Mouse (Mus musculus): ENCODE measurements around the gene Zmiz1. TPM values are rescaled to one million over a fixed set of nuclear protein-coding genes. Genes with fewer than 3 reads are reported as not detected.
A peak's percentile ranks its signal among the peaks of the same experiment; 100 is the strongest.

Zmiz1 gene
- total RNA-seq, 2 experiments from 2014 or later, result 89.1 to 116 TPM

GRCm38 (mm10) chr14:25454066-25454760 is 4.8 kb upstream of the Zmiz1 start:
- no peak for DNase-seq (ENCODE audit: low spot score in 2 of 2)

DNA sequence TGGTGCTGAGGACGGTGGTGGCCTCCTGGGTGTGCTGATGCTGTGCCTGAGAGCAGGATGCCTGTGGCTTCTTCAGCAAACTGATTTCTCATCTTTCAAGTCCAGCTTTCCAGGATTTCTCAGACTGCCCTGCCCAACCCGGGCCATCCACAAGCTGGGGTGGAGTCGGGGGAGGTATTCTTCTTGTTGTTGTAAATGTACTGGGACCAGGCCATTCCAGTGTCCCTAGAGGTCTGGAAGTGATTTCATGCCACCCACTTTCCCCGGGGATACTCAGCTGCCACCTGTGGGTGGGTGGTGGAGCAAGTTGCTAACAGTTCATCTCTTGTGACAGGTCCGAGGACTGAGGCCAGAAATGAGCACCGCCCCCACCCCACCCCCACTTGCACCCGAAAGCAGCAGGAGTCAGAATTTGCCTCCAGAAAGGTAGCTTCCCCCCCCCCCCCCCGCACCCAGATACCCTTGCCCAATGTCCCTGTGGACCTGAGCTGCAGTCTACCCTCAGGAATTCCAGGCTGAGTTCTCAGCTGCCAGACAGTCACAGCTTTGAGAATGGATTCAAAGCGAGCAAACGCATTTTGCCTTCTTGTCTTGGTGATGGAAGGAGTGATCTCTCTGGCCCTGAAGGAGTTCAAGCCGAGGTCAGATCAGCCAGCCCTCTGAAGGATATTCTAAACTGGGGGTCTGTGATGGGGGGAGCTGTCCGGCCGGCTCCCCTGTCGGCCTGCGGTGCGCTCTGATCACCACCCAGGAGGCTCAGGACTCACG is 2.1 kb upstream of the Zmiz1 start:
- DNase-seq (ENCODE audit: low spot score in 2 of 2), result no peak

DNA sequence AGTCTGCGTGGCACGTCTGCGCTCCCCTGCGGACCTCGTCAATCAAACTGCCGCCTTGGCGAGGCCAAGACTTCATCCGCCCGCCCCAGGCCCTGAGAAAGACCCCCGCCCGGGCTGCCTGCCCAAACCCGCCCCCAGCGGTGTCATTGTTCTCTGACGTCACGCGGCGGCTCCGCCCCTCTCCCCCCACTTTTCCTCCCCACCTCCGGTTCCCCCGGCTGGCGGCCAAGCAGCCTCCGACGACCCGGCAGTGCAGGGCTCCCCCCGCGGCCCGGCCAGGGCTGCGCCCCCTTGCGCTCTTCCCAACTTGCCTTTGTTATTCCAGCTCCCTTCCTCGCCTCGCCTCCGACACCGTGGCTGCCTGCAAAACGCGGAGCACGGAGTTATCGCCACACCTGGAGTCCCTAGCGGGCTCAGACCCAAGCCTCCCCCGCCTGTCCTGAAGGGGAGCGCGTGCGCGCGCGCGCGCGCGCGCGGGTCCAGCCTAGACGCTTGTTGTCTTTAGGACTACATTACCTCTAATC is 1.5 kb upstream of the Zmiz1 start:
- peak; percentile 93 to 97 for DNase-seq (ENCODE audit: low spot score in 2 of 2)

- peak in 1 of 2 experiments; percentile 55 for DNase-seq (ENCODE audit: low spot score in 2 of 2)
These were observed 622 bp upstream of the Zmiz1 start for GRCm38 (mm10) chr14:25458111-25459015.

DNA sequence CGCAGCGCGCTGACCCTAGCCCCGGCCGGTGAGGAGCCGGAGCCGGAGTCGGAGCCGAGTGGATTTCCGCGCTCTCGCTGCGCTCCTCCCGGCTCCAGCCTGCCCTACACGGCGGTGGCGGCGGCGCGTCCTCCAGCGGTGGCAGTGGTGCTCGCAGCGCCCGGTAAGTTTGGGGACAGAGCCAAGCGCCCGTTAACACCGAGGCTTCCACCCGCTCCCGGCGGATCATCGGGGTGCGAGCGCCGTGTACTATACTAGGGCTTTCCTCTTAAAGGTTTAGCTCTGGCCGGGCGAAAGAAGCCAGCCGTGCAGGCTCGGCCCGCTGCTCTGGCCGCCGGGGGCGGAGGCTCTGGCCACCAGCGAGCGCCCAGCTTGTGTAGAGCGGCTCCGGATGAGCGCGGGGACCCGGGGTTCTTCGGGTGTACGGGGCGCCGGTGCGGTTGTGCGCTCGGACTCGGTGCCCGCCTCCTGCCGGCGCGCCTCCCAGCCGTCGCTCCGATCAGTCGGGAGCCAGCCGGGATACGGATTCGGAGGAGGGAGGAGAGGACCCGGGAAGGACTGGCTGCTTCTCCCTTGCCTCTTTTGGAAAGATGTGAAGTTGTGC is 511 bp downstream of the Zmiz1 start:
- peak; percentile 64 to 74 for DNase-seq (ENCODE audit: low spot score in 2 of 2)

DNA sequence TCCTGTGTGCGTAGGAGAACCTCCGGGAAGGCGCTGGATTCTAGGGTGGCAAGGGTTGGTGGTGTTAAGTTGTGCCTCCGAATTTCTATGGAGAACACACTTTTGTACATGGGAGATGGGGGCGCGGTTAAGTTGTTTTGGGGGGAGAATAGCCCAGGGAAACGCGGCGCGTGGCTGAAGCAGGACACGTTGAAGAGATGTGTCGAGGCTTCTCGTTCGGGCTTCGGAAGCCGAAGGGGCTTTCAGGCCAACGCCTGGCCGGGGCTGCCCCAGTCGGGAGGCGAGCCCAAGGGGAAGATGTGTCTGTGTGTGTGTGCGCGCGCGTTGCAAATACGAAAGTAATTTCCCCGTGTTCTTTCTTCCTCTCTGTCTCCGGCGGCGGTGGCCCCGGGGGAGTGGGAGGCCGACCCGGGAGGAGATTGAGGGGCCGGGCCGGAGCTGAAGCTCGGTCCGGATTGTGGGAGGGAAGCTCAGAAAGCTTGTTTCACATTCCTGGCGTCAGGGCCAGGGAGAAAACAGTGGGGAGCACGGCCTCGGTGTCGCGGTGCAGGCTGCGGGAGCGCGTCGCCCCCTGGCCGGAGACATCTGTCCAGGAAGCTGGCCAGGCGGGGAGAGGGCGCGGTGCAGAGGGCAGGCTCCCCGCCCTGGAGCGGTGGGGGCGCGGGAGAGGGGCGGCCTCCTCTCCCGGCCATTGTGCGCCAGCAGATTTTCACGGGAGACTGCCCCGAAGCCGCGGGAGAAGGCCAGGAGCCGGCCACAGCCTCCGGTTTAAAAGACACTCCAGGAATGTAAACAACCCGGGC is 1.2 kb downstream of the Zmiz1 start:
- peak; percentile 66 to 72 for DNase-seq (ENCODE audit: low spot score in 2 of 2)

DNA sequence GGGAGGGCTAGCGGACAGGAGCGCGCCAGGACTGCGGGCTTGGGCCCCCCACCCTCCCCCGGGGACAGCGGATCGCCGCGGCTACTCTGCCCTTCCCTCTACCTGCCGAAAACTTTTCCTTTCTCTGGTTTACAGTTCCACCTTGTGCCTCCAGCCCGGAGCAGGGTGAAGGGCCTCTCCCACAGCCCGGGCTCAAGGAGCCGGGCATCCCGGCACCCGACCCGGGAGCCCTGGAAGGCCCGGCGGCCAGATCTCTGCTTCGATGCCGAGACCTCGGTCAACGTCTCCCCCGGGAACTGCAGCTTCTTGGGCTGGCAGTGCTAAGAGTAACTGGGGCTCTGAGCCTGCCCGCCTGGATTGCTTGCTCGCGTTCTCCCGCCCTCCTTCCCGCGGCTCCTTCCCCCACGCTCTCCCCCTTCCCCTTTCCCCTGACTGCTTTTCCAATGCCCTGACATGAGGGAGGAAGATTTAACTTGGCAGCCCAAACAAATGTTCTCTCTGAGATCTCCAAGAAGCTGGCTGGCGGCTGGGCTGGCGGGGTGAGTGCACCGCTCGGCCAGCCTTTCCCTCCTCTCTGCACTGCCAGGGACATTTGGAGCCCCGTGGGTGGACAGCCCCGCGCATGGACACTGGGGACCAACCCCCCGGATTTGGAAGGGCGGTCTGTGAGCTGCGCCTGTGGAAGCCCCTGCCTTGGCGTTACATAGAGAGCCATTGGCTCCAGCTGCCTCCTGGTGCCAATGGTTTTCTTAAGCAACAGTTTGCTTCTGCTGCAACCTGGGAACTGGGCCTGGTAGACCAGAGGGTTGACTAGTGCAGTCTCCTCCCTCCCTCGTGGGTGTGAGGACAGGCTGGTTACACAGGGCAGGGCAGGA is 2.1 kb downstream of the Zmiz1 start:
- DNase-seq (ENCODE audit: low spot score in 2 of 2), result peak; percentile 65 to 75

GRCm38 (mm10) chr14:25461676-25462385 is 2.8 kb downstream of the Zmiz1 start:
- no peak for DNase-seq (ENCODE audit: low spot score in 2 of 2)

GRCm38 (mm10) chr14:25462975-25463374 is 4.0 kb downstream of the Zmiz1 start:
- no peak for DNase-seq (ENCODE audit: low spot score in 2 of 2)

- DNase-seq (ENCODE audit: low spot score in 2 of 2), result no peak
These were observed 4.9 kb downstream of the Zmiz1 start for GRCm38 (mm10) chr14:25463919-25464318.

DNA sequence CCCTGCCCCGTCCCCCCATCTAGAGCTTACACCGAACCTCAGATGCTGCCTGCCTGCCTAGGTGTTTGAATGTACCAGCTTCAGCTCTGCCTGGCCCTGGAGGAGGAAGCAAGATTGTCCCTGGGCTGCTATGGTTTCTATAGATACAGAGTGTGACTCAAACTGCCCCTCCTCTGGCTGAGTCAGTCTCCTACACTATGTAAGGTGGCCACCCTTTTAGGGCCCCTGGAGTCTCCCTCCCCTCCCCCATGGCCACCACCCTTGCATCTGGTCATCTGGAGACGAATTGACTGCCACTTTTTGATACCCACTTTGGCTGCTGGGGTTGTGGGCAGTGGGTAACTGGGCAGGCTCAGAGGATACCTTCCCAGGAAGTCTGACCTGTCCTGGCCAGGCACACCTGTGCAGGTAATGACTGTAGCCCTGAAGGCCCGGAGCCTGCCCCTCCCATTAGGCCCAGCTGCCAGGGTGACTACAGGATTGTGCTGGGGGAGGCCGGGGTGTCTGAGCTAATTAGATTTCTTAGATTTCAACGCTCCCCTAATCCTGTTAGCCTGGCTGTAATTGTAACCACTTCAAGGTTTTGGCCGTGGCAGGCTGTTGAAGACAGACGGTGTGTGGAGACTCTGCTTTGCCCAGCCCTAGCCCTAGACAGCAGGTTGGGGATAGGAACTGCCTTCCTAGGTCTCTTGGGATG is 5.8 kb downstream of the Zmiz1 start:
- no peak for DNase-seq (ENCODE audit: low spot score in 2 of 2)

- no peak for DNase-seq (ENCODE audit: low spot score in 2 of 2)
These were observed 7.4 kb downstream of the Zmiz1 start for GRCm38 (mm10) chr14:25466361-25466760.

DNA sequence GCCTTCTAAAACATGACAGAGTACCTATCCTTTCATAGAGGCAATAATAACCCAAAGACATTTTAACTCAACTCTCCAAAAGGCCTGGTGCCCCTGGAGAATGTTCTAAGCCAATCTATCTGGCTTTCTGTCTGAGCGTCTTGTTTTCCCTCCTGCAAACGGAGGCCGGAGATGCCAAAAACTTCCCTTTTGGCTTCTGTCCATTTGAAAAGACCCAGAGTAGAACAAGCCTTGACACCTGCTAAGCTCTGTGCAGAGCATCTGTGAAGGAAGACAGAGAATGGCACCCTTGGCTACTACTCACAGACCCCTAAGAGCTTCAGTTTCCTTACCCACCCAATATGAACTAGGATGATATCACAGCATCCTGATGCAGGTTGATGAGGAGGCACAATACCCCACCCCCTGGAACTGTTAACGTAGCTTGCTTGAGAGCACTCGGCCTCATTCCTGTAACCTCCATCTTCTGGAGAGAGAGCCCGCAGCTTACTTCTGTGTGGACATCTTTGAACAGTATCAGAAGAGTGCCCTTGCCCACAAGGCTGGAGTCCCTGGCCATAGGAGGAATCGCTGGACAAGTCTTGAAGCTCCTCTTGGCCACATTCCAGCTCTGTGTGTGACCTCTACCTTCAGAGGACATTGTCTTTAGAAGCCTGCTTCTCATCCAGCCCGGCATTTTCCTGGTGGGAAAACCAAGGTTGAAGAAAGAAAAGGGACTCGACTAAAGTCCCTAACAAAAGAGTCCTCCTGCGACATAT is 9.1 kb downstream of the Zmiz1 start:
- no peak for DNase-seq (ENCODE audit: low spot score in 2 of 2)

GRCm38 (mm10) chr14:25468891-25469529 is 10.0 kb downstream of the Zmiz1 start:
- no peak for DNase-seq (ENCODE audit: low spot score in 2 of 2)

- DNase-seq (ENCODE audit: low spot score in 2 of 2), result no peak
These were observed 11.3 kb downstream of the Zmiz1 start for GRCm38 (mm10) chr14:25470224-25470805.

DNA sequence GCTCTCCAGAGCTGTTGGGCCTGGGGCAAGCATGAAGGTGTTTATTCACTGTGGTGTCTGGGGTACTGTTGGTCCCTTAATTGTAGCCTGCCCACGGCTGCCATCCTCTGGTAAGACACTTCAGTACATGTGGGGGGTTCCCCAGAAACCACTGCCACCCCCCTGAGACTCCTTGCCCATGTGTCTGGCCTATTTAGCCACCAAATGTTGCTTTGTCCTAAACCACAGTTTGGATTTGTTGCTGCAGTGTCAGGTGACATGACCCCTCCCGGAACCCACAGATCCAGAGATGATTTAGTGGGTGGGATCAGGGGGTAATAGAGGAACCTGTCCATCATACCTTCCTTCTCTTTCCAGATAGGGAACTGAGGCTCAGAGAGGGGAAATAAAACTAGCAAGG is 12.1 kb downstream of the Zmiz1 start:
- DNase-seq (ENCODE audit: low spot score in 2 of 2), result no peak
